Mouse (Mus musculus) spleen, postnatal 4 days (tissue): ENCODE measurements around the gene Olfr96.

ENCODE experiments used
- DNase-seq, 2 experiments: peaks; one replicate each; pipeline ENCODE4 v3.0.0; 2022; ENCODE audit warnings: low spot score in 2 of 2

The Olfr96 gene

DNA sequence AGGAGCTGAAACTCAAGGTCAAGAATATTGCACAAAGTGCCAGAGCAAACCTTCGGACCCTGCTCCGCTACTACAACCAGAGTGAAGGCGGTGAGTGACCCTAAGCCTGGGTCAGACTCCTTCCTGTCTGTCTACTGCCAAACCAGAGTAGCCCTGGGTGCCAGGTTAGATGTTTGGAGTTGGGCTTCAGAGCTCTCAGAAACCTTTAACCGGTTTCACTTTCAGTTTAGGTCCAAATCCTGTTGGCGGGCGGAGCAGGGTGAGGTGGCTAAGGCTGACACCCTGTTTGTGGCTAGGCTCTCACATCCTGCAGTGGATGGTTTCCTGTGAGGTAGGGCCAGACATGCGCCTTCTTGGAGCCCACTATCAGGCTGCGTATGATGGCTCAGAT is 50.8 kb downstream of the Olfr96 start:
- DNase-seq = peak; percentile 42 to 69

DNA sequence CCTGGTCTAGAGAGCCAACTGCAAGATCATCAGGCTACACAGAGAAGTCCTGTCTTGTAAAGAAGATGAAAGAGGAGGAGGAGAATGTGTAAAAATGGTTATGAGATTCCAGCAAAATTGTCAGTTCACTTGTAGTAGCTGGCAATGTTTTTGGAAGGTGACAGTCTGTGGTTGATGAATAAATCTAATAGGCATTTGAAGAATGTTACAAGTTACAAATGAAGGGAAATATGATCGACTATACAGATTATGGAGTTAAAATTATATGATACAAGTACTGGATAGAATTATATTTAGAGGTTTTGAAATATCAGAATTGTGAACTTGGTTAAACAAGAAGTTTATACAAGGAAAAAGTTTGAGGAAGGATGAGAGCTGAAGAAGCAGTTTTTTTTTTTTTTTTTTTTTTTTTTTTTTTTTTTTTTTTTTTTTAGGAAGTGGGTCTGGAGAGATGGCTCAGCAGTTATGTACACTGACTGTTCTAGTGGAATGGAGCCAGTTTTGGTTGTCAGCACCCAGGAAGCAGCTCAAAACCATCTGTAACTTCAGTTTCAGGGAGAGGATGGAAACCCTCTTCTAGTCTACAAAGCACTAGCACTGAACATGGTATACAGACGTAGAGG is 55.8 kb downstream of the Olfr96 start:
- no peak for DNase-seq
